Mouse (Mus musculus) CD8-positive naive resting alpha-beta T cell, adult 2 months (primary cell): ENCODE data around the gene Gm20422.

Experiments used
- DNase-seq, 2 experiments: peaks; one replicate each; pipeline ENCODE4 v3.0.0; 2022; ENCODE audit warnings: low read depth in 2 of 2, low spot score in 2 of 2

Gm20422 gene

DNA sequence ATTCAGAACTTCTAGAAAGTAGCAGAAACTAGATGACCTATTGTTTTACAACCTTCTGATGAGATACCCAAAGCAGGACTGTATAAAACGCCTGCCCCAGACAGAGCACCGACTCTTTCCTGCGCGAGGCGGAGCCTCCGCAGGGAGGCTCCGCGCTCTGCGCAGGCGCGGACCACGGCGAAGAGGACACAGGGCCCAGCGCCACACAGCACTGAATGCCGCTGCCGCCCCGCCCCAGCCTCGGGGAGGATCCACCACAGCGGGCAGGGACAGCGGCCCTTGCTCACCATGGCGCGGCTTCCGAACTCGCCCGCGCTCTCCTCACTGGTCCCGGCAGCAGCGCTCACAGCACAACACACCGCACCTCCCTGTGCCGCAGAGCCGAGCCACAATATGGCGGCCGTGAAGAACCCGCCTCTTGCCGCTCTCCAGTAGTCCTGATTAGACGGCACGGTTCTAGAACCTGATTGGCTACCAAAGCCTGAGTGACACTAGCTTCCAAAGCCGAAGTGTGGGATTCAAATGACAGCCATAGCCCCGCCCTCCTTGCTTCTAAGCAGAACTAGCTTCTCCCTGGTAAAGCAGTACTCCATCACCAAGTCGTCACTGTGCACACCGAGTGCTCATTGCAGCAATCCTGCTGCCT is at the start of gene Gm20422:
Gene Gm20422, minus strand, starts transcription at position 384 of the 646 bp plus-strand sequence.
- DNase-seq: peak; percentile 76 to 86

DNA sequence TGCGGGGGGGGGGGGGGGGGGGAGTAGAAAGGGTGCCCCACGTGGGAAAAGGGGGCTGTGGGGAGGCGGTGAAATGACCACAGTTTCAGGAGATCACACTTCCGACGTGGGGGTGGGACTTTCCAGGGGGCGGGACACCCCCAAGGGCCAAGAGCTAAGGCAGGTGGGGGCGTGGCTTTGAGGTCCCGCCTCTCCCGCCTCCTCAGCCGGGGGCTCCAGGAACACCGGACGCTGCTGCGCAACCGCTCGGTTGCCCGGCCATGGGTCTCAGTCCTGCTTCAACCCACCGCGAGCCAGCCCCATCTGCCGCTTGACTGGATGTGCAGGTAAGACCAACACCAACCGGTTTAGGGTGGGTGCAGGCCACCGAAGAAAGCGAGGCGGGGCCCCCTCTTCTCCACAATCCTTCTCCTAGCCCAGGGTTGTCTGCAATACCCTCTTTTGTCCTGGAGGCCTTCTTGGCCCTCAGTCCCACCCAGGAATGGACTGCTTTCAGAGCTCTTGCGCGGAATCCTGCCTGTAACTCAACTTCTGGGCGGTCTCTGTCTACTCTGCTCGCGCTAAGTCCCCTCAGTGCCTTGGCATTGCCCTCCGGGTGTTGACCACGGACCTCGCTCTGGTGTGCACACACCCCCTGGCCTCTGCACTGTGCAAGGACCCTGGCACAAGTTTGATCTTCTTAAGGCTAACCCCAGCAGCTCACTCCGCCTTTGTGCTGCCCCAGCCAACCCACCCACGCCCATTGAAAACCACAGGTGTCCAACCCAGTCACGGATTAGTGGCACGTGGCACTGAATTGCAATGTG is 47.9 kb upstream of the Gm20422 start, which contains the start of gene Lpar2:
Gene Lpar2, plus strand, starts transcription at position 44 of the 806 bp plus-strand sequence.
- peak; percentile 13 to 27 for DNase-seq

DNA sequence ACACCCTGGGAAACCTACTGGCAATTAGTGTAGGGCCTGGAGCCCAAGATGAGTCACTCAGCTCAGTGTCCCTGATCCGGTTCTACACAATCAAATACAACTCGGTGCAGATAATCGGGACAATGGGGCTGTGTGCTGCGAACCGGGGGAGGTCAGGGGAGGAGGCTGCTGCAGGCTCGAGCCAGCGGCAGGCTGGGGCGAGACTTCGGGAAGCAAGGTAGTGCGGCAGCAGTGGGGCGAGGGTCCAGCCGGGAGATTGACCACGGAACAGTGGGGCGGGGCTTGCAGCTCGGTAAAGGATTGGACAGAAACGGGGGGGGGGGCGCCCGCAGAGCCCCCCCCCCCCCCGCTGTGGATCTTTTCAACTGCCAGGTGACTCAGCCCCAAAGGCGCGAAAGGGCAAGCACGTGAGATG is 47.3 kb upstream of the Gm20422 start:
- peak in 1 of 2 experiments; percentile 11 for DNase-seq

DNA sequence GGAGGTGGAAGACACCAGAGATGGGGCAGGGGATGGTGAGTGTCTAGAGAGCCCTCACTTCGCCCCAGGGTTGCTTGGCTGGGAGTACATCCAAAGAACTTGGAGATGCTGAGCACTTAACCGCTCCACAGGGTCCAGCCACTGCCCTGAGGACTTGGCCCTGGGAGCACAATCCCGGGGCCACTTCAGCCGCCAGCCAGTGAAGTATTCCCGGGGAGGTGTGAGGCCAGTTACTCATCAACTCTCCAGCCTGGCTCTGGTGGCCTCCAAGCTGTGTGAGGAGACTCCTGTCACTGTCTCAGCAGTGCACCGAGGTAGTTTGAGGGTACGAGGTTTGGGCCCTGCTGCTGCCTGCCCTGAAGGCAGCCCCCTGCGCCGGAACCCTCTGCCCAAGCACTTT is 45.8 kb upstream of the Gm20422 start:
- no peak for DNase-seq

DNA sequence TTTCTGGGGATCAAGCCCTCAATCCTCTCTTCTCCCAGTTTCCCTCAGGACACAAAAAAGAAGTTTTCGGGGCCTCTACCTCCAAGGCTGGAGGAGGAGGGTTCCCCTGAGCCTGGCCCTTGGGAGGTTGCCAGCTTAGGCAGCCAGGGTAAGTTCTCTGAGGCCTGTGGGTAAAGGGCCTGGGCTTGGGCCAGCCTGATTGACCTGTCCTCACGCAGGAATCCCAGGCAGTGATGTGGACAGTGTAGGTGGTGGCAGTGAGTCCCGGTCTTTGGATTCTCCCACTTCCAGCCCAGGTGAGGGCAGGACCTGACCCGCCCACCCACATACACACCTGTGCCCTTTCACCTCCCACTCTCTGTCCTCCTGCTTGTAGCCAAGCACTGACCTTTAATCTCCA is 40.7 kb upstream of the Gm20422 start:
- no peak for DNase-seq

DNA sequence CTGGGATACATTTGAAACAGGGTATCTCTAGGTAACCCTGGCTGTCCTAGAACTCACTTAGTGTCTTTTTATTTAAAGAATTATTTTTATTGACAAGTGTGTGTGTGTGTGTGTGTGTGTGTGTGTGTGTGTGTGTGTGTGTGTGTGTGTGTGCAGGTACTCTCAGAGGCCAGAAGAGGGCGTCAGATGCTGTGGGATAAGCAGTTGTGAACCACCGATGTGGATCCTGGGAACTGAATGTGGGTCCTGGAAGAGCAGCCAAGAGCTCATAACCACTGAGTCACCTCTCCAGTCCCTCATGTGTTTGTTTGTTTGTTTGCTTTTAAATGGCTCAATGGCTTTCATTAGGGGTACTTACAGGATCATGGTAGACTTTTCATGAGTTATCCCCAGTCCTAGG is 40.2 kb upstream of the Gm20422 start:
- no peak for DNase-seq

DNA sequence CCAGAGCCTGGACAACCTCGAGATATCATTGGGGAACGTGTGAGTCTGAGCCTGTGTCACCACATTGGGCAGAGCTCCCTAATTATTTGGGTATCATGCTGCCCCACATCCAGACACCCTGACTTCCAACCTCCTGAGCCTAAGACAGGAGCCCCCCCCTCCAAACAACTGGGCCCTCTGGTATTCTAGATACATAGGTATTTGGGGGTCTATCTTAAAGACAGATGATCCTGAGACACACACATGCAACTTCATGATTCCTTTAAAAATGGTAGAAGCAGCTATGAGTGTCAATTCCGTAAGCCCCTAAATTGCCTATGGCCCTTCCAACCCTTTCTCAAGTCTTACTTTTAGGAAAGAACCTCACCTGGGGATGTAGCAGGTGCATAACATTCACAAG is 35.1 kb upstream of the Gm20422 start:
- DNase-seq: no peak

DNA sequence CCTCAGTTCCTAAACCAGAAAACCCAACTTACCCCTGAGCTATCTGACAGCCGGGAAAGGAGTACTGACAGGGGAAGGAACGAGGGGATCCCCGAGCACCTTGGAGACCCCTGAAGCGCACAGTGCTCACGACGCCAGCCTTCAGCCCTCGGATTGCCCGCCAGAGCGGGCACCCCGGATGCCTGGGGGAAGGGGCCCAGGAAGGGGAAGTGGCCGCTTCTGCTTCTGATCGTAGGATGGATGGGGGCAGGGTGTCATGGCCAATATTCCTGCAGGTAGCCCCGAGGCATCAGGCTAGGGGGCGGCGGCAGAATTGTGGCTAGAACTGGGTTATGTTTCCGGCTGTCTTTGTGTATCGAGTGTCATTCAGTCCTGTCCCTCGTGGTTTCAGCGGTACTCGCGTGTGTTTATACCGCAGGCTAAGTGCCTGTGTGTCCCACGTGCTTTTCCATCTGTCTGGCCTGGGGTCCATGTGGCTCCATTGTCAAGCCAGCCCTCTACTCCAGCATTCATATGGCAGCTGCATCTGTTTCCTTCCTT is 34.2 kb upstream of the Gm20422 start:
- peak; percentile 36 to 44 for DNase-seq

DNA sequence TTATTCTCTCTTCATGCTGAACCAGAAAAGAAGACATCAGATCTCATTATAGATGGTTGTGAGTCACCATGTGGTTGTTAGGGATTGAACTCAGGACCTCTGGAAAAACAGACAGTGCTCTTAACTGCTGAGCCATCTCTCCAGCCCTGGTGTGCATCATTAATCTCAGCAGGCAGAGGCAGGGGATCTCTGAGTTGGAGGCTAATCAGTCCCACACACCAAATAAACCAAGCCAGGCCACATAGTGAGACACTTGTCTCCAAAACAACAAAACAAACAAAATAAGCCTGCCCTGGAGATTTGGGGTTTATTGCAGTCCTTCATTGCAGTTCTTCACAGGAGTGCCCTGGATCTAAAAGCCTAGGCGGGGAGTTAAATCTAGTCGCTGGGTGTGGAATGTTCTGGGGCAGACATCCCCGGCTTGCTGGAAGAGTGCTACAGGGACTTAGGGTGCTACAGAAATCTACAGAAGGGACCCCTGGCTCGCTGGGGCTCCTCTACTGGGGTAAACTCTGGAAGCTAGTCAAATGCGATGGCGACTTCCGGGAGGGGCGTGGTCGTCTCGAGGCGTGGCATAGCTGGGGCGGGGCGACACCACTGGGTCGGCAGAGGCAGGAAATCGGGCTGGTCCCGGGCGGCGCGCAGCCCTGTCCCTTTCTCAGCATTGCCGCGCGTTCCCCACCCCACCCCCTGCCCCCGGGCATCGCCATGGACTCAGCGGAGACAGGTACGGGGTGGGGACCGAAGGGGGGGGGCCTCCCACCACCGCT is 33.6 kb upstream of the Gm20422 start, which contains the start of gene Gmip:
Gene Gmip, plus strand, starts transcription at position 586 of the 770 bp plus-strand sequence.
- peak; percentile 82 to 94 for DNase-seq

DNA sequence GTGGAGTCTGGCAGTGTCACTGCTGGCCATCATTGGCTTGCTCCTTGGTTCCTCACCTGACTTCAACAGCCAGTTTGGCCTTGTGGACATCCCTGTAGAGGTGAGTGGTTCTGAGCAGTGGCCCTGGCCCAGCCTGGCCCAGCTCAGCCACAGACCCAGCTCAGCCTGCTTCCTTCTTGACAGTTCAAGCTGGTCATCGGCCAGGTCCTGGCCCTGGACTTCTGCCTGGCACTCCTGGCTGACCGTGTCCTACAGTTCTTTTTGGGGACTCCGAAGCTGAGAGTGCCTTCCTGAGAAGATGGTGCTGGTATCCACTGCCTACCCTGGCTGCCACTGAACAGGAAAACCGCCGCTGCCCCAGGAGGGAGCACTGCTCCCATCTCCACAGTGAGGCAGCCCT is 32.5 kb upstream of the Gm20422 start:
- DNase-seq: no peak

DNA sequence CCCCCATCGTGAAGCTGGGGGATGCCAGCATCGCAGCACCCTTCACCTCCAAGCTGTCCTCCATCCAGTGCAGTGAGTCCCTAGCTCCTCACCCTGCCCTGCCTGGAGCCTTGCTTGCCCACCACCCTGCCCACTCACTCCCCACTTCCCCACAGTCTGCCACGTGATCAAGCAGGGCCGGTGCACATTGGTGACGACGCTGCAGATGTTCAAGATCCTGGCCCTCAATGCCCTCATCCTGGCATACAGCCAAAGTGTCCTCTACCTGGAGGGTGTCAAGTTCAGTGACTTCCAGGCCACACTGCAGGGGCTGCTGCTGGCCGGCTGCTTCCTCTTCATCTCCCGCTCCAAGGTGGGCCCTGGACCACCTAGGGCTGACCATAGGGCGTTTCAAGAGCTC is 30.8 kb upstream of the Gm20422 start:
- no peak for DNase-seq

DNA sequence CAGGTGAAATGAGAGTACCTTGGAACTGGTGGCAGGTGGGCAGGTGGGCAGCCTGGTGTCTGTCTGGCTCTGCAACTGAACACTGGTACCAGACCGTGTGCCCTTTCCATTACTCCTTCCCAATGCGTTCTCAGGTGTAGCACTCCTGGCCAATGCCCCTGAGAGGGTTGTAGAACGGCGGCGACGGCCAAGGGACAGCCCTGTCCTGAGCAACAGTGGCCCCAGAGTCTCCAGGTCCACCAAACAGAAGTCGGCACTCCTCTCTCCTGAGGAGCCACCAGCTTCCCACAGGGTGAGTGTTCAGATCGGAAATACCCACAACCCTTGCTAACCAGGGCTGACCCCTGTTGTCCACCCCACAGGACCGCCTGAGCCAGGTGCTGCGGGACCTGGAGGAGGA is 30.4 kb upstream of the Gm20422 start:
- no peak for DNase-seq

DNA sequence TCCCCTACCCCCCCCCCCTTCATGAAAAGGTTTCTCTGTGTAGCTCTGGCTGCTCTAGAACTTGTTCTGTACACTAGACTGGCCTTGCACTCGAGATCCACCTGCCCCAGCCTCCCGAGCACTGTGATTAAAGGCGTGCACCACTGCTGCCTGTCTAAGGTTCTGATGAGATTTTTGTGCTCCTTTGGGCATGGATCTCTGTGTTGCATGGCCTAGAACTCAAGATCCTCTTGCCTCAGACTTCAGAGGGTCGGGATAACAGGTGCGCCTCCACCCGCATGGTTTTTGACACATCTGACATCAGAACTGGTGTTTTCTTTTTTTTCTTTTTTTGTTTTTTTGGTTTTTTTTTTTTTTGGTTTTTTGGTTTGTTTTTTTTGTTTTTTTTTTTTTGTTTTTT is 29.9 kb upstream of the Gm20422 start:
- no peak for DNase-seq

DNA sequence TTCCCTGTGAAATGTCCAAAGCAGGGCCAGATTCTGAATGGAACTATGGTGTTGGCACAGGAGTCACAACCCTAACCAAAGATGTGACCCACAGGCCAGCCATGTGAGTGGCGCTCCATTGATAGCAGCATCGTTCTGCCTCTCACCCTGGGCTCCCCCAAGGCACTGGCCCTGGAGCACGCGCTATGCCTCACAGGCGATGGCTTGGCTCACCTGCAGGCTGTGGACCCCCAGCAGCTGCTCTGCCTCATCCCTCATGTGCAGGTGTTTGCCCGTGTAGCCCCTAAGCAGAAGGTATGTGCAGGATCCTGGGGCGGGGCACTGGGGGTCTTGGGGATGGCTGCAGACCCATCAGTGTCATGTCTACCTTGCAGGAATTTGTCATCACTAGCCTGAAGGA is 28.7 kb upstream of the Gm20422 start:
- DNase-seq: no peak

DNA sequence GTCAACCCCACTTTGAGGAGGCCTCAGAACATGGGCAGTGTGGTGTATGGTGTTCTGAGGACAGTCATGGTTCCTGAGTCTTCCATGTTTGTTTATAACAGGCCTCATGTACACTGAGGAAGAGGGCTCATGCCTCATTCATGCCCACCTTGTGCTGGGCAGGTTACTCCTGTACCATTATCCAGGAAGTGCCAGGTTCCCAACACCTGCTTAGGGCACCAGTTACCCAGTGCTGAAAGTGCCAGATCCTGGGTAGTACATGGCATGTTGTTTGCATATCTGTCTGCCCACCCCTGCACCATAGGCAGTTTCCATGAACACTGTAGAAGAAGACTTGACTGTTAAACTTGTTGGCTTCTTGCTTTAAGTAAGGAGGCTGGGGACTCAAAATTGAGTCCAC is 27.5 kb upstream of the Gm20422 start:
- no peak for DNase-seq

DNA sequence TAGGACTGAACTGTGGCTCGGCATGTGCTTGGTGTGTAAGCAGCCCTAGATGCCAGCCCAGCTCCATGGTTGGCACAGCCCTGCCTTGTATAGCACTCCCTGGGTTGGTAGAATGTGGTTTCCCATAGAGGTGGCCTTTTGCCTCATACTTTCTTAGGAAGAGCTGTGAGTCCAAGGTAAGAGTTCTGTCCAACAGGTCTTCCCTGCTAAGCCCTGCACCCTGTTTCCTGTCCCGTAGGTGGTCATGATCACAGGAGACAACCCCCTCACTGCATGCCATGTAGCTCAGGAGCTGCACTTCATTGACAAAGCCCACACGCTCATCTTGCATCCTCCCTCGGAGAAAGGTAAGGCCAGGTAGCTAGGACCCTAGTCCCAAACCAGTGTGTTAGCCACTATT is 27.1 kb upstream of the Gm20422 start:
- no peak for DNase-seq

DNA sequence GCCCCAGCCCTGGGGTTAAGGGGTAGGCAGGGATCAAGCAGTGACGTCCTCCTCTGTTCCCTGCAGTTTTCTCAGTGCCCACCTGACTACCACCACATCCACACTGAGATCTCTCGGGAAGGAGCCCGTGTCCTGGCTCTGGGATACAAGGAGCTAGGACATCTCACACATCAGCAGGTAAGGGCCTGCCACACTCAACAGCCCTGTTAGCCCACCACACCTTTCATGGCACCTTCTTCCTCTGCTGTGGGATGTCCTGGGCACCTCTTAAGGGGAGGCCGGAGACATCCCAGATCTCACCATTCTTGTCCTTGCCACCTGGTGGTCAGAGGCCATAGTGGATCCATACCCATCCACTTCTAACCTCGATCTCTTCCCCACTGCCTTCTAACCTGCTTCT is 25.3 kb upstream of the Gm20422 start:
- no peak for DNase-seq

DNA sequence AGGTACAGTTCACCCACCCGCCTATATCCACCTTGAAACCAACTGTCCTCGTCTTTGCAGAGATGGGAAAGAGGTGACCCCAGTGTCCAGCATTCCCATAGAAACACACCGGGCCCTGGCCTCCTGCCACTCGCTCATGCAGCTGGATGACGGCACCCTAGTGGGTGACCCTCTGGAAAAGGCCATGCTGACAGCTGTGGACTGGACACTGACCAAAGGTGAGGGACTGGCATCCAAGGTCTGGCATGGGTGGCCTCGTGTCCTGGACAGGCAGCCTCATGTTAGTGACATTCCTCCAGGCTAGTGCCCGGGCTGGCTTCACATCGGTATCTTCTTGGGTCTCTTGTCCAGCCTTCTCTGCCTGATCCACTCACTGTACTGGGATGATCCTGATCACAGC is 24.6 kb upstream of the Gm20422 start:
- DNase-seq: no peak

DNA sequence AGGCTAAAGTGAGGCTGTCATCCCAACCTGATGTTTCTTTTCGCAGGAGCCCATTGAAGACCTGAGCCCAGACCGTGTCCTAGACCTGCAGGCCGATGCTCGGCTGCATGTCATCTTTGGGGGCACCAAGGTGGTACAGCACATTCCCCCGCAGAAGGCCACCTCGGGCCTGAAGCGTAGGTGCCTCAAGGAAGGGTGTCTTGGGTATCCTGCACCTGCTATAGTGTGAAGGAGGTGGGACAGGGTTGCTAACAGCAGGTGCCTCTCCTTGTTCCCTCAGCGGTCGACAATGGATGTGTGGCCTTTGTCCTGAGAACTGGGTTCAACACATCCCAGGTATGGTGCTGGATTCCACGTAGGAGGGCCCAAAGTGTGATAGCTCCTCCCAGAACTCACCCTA is 23.0 kb upstream of the Gm20422 start:
- DNase-seq: no peak

DNA sequence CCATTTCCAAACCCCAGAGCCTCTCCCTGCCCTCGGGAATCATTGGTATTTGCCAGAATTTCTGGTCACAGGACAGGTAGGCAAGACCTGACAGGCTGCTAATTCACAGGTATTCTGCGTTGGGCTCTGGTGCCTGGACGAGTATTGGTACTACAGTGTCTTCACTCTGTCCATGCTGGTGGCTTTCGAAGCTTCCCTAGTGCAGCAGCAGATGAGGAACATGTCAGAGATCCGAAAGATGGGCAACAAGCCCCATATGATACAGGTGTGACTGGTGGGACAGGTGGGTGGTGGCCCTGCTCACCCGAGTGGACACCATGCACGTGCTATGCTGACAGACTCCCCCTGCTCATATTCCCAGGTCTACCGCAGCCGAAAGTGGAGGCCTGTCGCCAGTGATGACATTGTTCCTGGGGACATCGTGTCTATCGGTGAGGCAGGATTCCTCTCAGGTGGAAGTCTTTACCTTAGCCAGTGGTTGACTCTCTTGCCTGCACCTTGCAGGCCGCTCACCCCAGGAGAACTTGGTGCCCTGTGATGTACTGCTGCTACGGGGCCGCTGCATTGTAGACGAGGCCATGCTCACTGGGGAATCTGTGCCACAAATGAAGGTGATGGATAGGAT is 22.1 kb upstream of the Gm20422 start:
- DNase-seq: no peak

DNA sequence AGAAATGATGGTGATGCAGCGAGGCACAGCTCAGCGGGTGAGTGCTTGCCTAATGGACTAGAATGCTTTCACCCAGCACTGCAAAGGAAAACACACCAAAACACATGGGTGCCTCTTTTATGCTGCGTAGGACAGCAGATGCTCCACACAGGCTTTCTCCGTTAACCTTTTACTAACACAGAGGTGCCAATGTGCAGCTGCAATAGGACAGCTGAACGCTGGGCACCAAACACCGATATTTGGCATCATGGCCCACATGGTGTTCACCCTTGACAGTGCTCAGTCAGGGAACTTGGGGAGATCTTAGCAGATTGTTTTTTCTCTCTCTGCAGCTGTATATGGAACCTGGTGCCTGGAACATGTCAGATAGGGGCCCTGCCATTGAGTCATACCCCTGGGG is 20.2 kb upstream of the Gm20422 start:
- no peak for DNase-seq
